In the genomic region with DNA sequence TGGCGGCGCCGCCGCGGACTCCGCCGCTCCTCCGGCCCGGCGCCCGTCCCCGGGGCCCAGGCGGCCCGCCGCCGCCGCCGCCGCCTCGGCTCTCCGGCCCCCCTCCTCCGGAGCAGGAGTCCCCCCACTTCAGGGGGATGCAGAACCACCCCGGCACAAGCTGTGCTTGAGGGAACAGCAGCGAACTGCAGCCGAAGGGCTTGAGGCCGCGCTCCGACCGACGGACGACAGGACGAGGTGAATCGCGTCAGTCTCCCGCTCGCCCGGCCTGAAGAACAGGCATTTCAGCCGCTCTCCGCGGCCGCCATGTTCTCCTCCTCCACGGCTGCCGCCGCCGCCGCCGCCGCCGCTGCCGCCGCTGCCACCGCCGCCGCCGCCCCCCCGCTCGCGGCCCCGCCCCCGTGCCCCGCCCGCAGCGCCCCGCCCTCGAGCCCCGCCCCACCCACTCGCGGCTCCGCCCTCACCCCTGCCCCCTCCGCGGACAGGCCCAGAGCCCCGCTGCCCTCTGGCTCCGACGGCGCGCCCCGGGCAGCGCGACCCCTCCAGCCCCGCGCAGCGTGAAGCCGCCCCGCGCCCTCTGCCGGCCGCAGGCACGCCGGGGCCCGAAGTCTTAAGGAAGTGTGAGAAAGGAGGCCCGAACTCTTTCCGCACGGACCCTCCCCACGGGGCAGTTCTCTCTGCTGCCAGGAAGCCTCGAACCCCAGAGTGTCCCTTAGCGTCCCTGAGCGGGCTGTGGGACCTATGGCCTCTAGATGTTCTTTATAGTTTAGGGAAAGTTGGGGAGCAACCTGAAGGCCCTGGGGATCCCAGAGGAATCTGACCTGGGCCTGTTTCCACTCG, we compare ENCODE assay signal across 8 mouse cellular contexts. TPM values are rescaled to one million over a fixed set of nuclear protein-coding genes. Genes with fewer than 3 reads are reported as not detected.
DNase-seq lines count a peak whose midpoint lies in the region; ATAC-seq lines count a peak whose summit lies in the region.

A gene (minus strand): TSS at position 351 of the 840 bp plus-strand sequence.

- peaks cover 22% of the 10 kb centered on the region for H3K4me1 ChIP-seq in hindbrain, embryonic 14.5 days (replicated peaks; ENCODE audit: control insufficient read depth, insufficient read depth, low read length)

- peaks cover 41% of the 10 kb centered on the region for H3K79me2 ChIP-seq in macrophage (ENCODE audit: inconsistent target)

- H3K9me3 ChIP-seq in hindbrain, embryonic 14.5 days (ENCODE audit: control insufficient read depth, low read length): no peaks in the 10 kb centered on the region

- peak; percentile 82 for ATAC-seq in hindbrain, embryonic 14.5 days (ENCODE audit: low FRiP score)

- peak; percentile 62 for DNase-seq in R1 (ENCODE audit: low read depth, low spot score)
- DNase-seq in cerebellum, postnatal 25 days: peak; percentile 83 to 89
- peak; percentile 63 to 65 for DNase-seq in frontal cortex, postnatal 36 days (ENCODE audit: low spot score in 2 of 2)
- peak; percentile 64 for DNase-seq in hindbrain, embryonic 14.5 days (ENCODE audit: low spot score)
- peak; percentile 52 to 68 for DNase-seq in left cerebral cortex, adult 18-20 months (ENCODE audit: low spot score in 2 of 2)
- DNase-seq in retina, postnatal 7 days (ENCODE audit: low read depth, low spot score): peak; percentile 65
- DNase-seq in urinary bladder, adult 2 months (ENCODE audit: low spot score): peak; percentile 70

- H3K9ac ChIP-seq in hindbrain, embryonic 14.5 days: peak within 1 kb of the TSS; percentile 99

- H3K36me3 ChIP-seq in hindbrain, embryonic 14.5 days (replicated peaks; ENCODE audit: control insufficient read depth, insufficient read depth): no peaks in the 10 kb centered on the region
- H3K36me3 ChIP-seq in macrophage (ENCODE audit: inconsistent target): no peaks in the 10 kb centered on the region

- peak within 1 kb of the TSS; percentile 89 for H3K4me3 ChIP-seq in hindbrain, embryonic 14.5 days (replicated peaks; ENCODE audit: low read length)
- H3K4me3 ChIP-seq in macrophage (ENCODE audit: inconsistent target): peak within 1 kb of the TSS; percentile 57

- WGBS in hindbrain, embryonic 14.5 days: 1% methylated on average over 47 of the region's 98 CpGs
- 2% methylated on average over 59 of the region's 98 CpGs for WGBS in macrophage (ENCODE audit: missing documents)

- H3K27me3 ChIP-seq in hindbrain, embryonic 14.5 days (ENCODE audit: control insufficient read depth, insufficient read depth, low read length): no peaks in the 10 kb centered on the region

- H3K4me2 ChIP-seq in hindbrain, embryonic 14.5 days (replicated peaks): peak within 1 kb of the TSS; percentile 81

- peak within 1 kb of the TSS; percentile 98 for H3K27ac ChIP-seq in hindbrain, embryonic 14.5 days
- H3K27ac ChIP-seq in macrophage: peak within 1 kb of the TSS; percentile 36; the same call in 1 of the 2 replicates

RNA-seq across cellular contexts. Expression of the gene that starts here (rescaled TPM):
- 17.8 and 19.4 TPM in 2 replicates for polyA plus RNA-seq in hindbrain, embryonic 14.5 days (2014; fragmentation: Nextera tagmentation; extraction: Ambion mirVana)
- 100 to 1,000 TPM; 106 to 110 TPM for total RNA-seq in left cerebral cortex, adult 18-20 months (2021)
- 100 to 1,000 TPM in 16 of 26 experiments, 10 to 100 TPM in 10; 22.8 to 137 (median 105) TPM for total RNA-seq in macrophage (2018; cell fraction: chromatin; rRNA removed)
- 10 to 100 TPM; 21.1 to 42.1 (median 30.2) TPM for total RNA-seq in macrophage (2018; cell fraction: cytosol; rRNA removed)
- 10 to 100 TPM; 18.5 to 87.3 (median 61.7) TPM for total RNA-seq in macrophage (2018; cell fraction: nucleus; rRNA removed)
- polyA plus RNA-seq in macrophage (2018): 16.5 to 19.9 TPM (median 19.2 TPM) in 3 replicates
- polyA plus RNA-seq in urinary bladder, adult 2 months (2012; rRNA removed): 19.9 TPM in 2 replicates

Comparison
In these comparisons a context has a peak if more than half of its experiments do, and no peak if none do; other contexts are left out.
1. Peak in every context shown above with its lines: DNase-seq, ATAC-seq, H3K4me3 ChIP-seq and H3K27ac ChIP-seq.